Mouse (Mus musculus): ENCODE measurements around the gene Zp3. TPM values are rescaled to one million over a fixed set of nuclear protein-coding genes. Genes with fewer than 3 reads are reported as not detected.
A peak's percentile ranks its signal among the peaks of the same experiment; 100 is the strongest.

Zp3 gene
- polyA plus RNA-seq, 1 experiment: not detected

GRCm38 (mm10) chr5:135958367-135958766 lies 21.5 kb upstream of the Zp3 start:
- H3K27ac ChIP-seq (ENCODE audit: insufficient read depth, low read depth, low read length): no peak overlapping the region
- 89% methylated on average over 4 of the region's 4 CpGs for WGBS
- H3K4me1 ChIP-seq (ENCODE audit: control insufficient read depth, insufficient read depth, low read length): peaks cover 5% of the 10 kb centered on the region
- no peak overlapping the region for H3K4me3 ChIP-seq (ENCODE audit: insufficient read depth, low read depth, low read length)
- no peak for TF ChIP-seq CTCF (IDR thresholded peaks at IDR 0.05; ENCODE audit: insufficient read depth, low read depth, low read length)
- no peak for TF ChIP-seq POLR2A (IDR thresholded peaks at IDR 0.05; ENCODE audit: insufficient read depth, low read depth, low read length)

DNA sequence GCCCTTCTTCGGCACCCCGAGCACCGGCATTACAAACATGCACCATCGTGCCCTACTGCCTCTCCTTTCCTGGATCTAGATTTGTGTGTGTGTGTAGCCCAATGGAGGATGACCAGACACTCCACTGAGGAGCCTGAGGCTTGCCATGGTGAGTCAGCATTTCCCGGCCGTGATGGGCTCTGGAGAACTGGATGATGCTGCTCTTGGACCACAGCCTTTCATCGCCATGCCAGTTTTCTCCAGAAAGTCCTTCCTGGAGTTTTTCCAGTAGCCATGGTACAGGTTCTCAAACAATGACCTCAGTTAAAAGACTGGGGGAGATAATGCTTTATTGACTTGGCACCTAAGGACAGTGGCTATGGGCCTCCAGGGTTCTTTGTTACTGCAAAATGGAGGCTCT lies 20.0 kb upstream of the Zp3 start:
- Histone ChIP-seq H3K4me1 (ENCODE audit: control insufficient read depth, insufficient read depth, low read length) (peaks cover 5% of the 10 kb centered on the region), H3K4me3 (ENCODE audit: insufficient read depth, low read depth, low read length) (no peak overlapping the region), H3K27ac (ENCODE audit: insufficient read depth, low read depth, low read length) (no peak overlapping the region)
- TF ChIP-seq CTCF (IDR thresholded peaks at IDR 0.05; ENCODE audit: insufficient read depth, low read depth, low read length) (no peak), POLR2A (IDR thresholded peaks at IDR 0.05; ENCODE audit: insufficient read depth, low read depth, low read length) (no peak)
- WGBS: 88% methylated on average over 7 of the region's 7 CpGs

- Histone ChIP-seq H3K4me3 (ENCODE audit: insufficient read depth, low read depth, low read length) (no peak overlapping the region), H3K4me1 (ENCODE audit: control insufficient read depth, insufficient read depth, low read length) (peaks cover 10% of the 10 kb centered on the region), H3K27ac (ENCODE audit: insufficient read depth, low read depth, low read length) (no peak overlapping the region)
- WGBS: 96% methylated on average over 15 of the region's 15 CpGs
- TF ChIP-seq POLR2A (IDR thresholded peaks at IDR 0.05; ENCODE audit: insufficient read depth, low read depth, low read length) (no peak), CTCF (IDR thresholded peaks at IDR 0.05; ENCODE audit: insufficient read depth, low read depth, low read length) (no peak)
Observed at GRCm38 (mm10) chr5:135960909-135961635, 18.8 kb upstream of the Zp3 start.

GRCm38 (mm10) chr5:135962125-135962491 lies 17.8 kb upstream of the Zp3 start:
- WGBS: 1% methylated on average over 11 of the region's 11 CpGs
- no peak; the same call in 1 of the 2 replicates for TF ChIP-seq POLR2A (IDR thresholded peaks at IDR 0.05; ENCODE audit: insufficient read depth, low read depth, low read length)
- no peak for TF ChIP-seq CTCF (IDR thresholded peaks at IDR 0.05; ENCODE audit: insufficient read depth, low read depth, low read length)

DNA sequence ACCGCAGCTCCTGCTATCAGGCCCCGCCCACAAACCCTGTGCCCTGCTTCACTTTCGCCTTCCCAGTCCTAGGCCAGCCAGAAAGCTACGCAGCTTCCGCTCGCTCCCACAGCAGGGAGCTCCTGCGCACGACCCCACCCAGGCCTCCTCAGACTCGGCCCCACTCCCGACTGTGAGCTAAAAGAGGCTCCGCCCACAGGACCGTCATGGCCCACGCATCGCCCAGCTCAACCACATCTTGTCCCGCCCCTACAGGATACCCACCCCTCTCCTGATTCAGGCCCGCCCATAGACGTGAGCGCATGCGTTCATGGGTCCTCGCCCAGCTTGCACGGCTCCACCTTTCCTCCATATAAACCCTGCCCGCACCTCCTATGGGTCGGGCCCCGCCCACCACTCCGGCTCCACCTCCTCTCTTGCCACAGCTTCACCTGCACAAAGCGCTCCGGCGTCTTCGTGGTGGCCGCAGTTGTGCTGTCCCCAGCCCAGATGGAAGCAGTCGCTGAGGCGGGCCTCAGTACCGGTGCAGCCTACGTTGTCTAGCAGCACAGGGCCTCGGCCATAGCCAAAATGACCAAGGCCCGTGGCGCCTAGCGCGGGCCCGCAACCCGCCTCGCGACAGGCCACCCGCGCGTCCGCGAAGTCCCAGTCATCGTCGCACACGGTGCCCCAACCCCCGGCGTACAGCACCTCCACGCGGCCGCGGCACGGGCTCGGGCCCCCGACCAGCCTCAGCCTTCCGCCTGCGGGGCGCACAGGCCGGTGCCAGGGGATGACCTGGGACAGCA lies 17.2 kb upstream of the Zp3 start:
- WGBS: under 1% methylated on average over 64 of the region's 64 CpGs
- H3K4me3 ChIP-seq (ENCODE audit: insufficient read depth, low read depth, low read length): peak overlapping the region; percentile 74
- TF ChIP-seq CTCF (IDR thresholded peaks at IDR 0.05; ENCODE audit: insufficient read depth, low read depth, low read length) (no peak), POLR2A (IDR thresholded peaks at IDR 0.05; ENCODE audit: insufficient read depth, low read depth, low read length) (peak; percentile 82)
- H3K27ac ChIP-seq (ENCODE audit: insufficient read depth, low read depth, low read length): peak overlapping the region; percentile 84
- peaks cover 10% of the 10 kb centered on the region for H3K4me1 ChIP-seq (ENCODE audit: control insufficient read depth, insufficient read depth, low read length)

More at GRCm38 (mm10) chr5:135962125-135962491, 17.8 kb upstream of the Zp3 start:
- Histone ChIP-seq H3K4me1 (ENCODE audit: control insufficient read depth, insufficient read depth, low read length) (peaks cover 10% of the 10 kb centered on the region), H3K27ac (ENCODE audit: insufficient read depth, low read depth, low read length) (peak overlapping the region; percentile 69), H3K4me3 (ENCODE audit: insufficient read depth, low read depth, low read length) (peak overlapping the region; percentile 74)

DNA sequence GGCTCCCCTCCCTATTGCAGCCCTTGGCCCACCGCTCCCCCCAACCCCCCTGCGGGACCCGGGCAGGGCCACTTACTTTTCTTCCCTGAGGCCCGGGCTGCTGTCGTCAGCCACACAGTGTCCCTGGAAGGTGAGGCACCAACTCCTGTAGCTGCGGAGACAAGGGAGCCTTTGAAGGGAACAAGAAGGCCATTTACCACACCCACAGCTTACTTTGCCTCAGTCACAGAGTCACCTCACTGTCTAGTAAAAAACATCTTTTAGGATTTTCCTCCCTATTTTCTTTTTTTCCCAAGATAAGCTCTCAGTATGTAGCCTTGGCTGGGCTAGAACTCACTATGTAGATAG lies 16.6 kb upstream of the Zp3 start:
- H3K4me1 ChIP-seq (ENCODE audit: control insufficient read depth, insufficient read depth, low read length): peaks cover 10% of the 10 kb centered on the region
- peak overlapping the region; percentile 84 for H3K27ac ChIP-seq (ENCODE audit: insufficient read depth, low read depth, low read length)
- WGBS: 4% methylated on average over 6 of the region's 6 CpGs
- peak overlapping the region; percentile 74 for H3K4me3 ChIP-seq (ENCODE audit: insufficient read depth, low read depth, low read length)
- TF ChIP-seq POLR2A (IDR thresholded peaks at IDR 0.05; ENCODE audit: insufficient read depth, low read depth, low read length): no peak
- no peak for TF ChIP-seq CTCF (IDR thresholded peaks at IDR 0.05; ENCODE audit: insufficient read depth, low read depth, low read length)

- H3K4me3 ChIP-seq (ENCODE audit: insufficient read depth, low read depth, low read length): no peak overlapping the region
- 17% methylated on average over 24 of the region's 24 CpGs for WGBS
- H3K27ac ChIP-seq (ENCODE audit: insufficient read depth, low read depth, low read length): no peak overlapping the region
- TF ChIP-seq CTCF (IDR thresholded peaks at IDR 0.05; ENCODE audit: insufficient read depth, low read depth, low read length): no peak
- TF ChIP-seq POLR2A (IDR thresholded peaks at IDR 0.05; ENCODE audit: insufficient read depth, low read depth, low read length): no peak
- peaks cover 10% of the 10 kb centered on the region for H3K4me1 ChIP-seq (ENCODE audit: control insufficient read depth, insufficient read depth, low read length)
Observed at GRCm38 (mm10) chr5:135965501-135965930, 14.4 kb upstream of the Zp3 start.

DNA sequence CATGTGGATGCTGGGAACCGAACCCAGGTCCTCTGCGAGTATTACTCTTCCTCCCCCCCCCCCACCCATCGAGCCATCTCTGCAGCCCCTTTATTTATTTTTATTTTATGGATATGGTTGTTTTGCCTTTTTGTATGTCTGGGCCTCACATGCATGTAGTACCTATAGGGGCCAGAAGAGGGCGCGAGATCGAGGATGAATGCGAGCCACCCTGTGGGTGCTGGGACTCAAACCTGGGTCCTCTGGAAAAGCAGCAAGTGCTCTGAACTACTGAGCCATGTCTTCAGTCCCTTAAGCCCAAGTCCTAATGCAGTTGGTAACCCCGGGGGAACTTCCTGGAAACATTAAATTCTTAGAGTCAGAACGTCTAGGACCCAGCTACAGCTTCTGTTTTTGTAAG lies 13.0 kb upstream of the Zp3 start:
- peaks cover 8% of the 10 kb centered on the region for H3K4me1 ChIP-seq (ENCODE audit: control insufficient read depth, insufficient read depth, low read length)
- no peak for TF ChIP-seq POLR2A (IDR thresholded peaks at IDR 0.05; ENCODE audit: insufficient read depth, low read depth, low read length)
- TF ChIP-seq CTCF (IDR thresholded peaks at IDR 0.05; ENCODE audit: insufficient read depth, low read depth, low read length): no peak
- 64% methylated on average over 9 of the region's 9 CpGs for WGBS

DNA sequence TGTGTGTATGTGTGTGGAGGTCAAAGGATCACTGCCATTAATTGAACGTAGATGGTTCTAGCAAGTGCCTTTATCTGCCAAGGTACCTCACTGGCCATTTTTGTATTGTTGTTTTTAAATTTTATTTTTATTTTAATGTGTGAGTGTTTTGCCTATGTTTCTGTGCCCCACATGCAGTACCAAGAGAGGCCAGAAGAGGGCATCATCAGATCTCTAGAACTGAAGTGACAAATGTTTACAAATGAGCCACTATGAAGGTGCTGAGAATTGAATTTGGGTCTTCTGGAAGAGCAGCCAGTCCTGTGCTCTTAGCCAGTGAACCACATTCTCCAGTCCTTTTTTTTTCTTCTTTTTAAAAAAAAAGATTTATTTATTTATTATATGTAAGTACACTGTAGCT lies 11.1 kb upstream of the Zp3 start:
- WGBS: 64% methylated on average over 1 of the region's 1 CpGs

More for the DNA sequence above, 13.0 kb upstream of the Zp3 start:
- Histone ChIP-seq H3K4me3 (ENCODE audit: insufficient read depth, low read depth, low read length) (no peak overlapping the region), H3K27ac (ENCODE audit: insufficient read depth, low read depth, low read length) (no peak overlapping the region)

More for the DNA sequence above, 11.1 kb upstream of the Zp3 start:
- H3K4me1 ChIP-seq (ENCODE audit: control insufficient read depth, insufficient read depth, low read length): peaks cover 5% of the 10 kb centered on the region
- no peak overlapping the region for H3K4me3 ChIP-seq (ENCODE audit: insufficient read depth, low read depth, low read length)
- H3K27ac ChIP-seq (ENCODE audit: insufficient read depth, low read depth, low read length): no peak overlapping the region
- TF ChIP-seq POLR2A (IDR thresholded peaks at IDR 0.05; ENCODE audit: insufficient read depth, low read depth, low read length) (no peak), CTCF (IDR thresholded peaks at IDR 0.05; ENCODE audit: insufficient read depth, low read depth, low read length) (no peak)
